Mouse (Mus musculus) limb, embryonic 11.5 days (tissue): Measurements from ENCODE around the gene Phospho1. TPM values are rescaled to one million over a fixed set of nuclear protein-coding genes. Genes with fewer than 3 reads are reported as not detected.

ENCODE experiments used
- ATAC-seq: fragments of 200-750 bp; cut with Nextera tagmentation; 2 replicates; pipeline ENCODE4 v1.8.0; 2017; ENCODE audit warnings: low read depth; ENCODE audit not compliant: insufficient number of reproducible peaks, low FRiP score, low TSS enrichment
- DNase-seq: peaks from one replicate; pipeline ENCODE4 v3.0.0-alpha.2; 2015; ENCODE audit warnings: low spot score
- H3K27ac ChIP-seq: fragments of 300-500 bp; sonication (generic); replicated peaks from 2 replicates; pipeline ENCODE4 v1.5.1; 2014; ENCODE audit warnings: low read depth, mild to moderate bottlenecking, low read length
- H3K27me3 ChIP-seq: fragments of 300-500 bp; sonication (generic); 2 replicates; pipeline ENCODE4 v1.6.1; 2014; ENCODE audit warnings: mild to moderate bottlenecking, low read length, mixed read lengths; ENCODE audit not compliant: control insufficient read depth, insufficient read depth
- H3K36me3 ChIP-seq: fragments of 300-500 bp; sonication (generic); 2 replicates; pipeline ENCODE4 v1.6.1; 2014; ENCODE audit warnings: mild to moderate bottlenecking, low read length, moderate library complexity, mixed read lengths; ENCODE audit not compliant: control insufficient read depth, insufficient read depth
- H3K4me1 ChIP-seq: fragments of 300-500 bp; sonication (generic); 2 replicates; pipeline ENCODE4 v1.6.1; 2014; ENCODE audit warnings: low read length, mixed read lengths; ENCODE audit not compliant: control insufficient read depth, insufficient read depth
- H3K4me2 ChIP-seq: fragments of 300-500 bp; sonication (generic); 2 replicates; pipeline ENCODE4 v1.6.1; 2014; ENCODE audit warnings: low read depth, mild to moderate bottlenecking, moderate library complexity; ENCODE audit not compliant: severe bottlenecking
- H3K4me3 ChIP-seq: fragments of 300-500 bp; sonication (generic); 2 replicates; pipeline ENCODE4 v1.5.1; 2014; ENCODE audit warnings: low read depth, low read length
- H3K9ac ChIP-seq: fragments of 300-500 bp; sonication (generic); 2 replicates; pipeline ENCODE4 v1.6.1; 2014; ENCODE audit warnings: mild to moderate bottlenecking, low read length
- H3K9me3 ChIP-seq: fragments of 300-500 bp; sonication (generic); 2 replicates; pipeline ENCODE4 v1.6.1; 2016; ENCODE audit warnings: low read length; ENCODE audit not compliant: control insufficient read depth
- WGBS: fragments of 180-500 bp; shearing (Covaris S2); extraction: QIAGEN DNeasy Blood & Tissue Kit; methylation state at CpG from one replicate; pipeline ENCODE4 v1.1.7; 2014; 5-methylcytosine and 5-hydroxymethylcytosine counted together
- polyA plus RNA-seq: library from polyadenylated mRNA; unstranded; fragments of >200 nt; fragmentation: Nextera tagmentation; extraction: Ambion mirVana; gene quantifications from 2 replicates; pipeline ENCODE4 v1.2.1, GENCODE M21; 2014

Phospho1 gene
- polyA plus RNA-seq, 1 experiment from 2014 or later: 0.60 TPM

DNA sequence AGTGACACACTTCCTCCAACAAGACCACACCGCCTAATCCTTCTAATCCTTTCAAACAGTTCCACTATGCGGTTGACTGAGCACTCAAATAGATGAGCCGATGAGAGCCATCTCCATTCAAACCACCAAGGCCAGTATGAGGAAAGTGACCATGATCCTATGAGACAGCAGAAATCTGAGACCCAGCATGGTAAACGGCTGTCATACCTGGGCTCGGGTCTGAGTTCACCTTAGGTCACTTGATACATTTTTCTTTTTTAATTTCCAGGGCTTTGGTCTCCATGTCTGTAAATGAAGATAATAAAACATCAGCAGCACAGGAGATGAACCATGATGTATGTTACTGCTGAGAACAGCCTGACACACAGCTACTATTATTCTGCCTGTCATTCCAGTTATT, 16.4 kb upstream of the Phospho1 start:
- Histone ChIP-seq H3K36me3 (no peaks in the 10 kb centered on the region), H3K4me3 (no peak overlapping the region), H3K27ac (no peak overlapping the region), H3K27me3 (no peaks in the 10 kb centered on the region), H3K9me3 (peaks cover 4% of the 10 kb centered on the region; the same call in 1 of the 2 replicates), H3K9ac (no peak overlapping the region), H3K4me1 (no peaks in the 10 kb centered on the region), H3K4me2 (no peak overlapping the region)
- no peak for DNase-seq
- 93% methylated on average over 5 of the region's 5 CpGs for WGBS
- no peak for ATAC-seq

DNA sequence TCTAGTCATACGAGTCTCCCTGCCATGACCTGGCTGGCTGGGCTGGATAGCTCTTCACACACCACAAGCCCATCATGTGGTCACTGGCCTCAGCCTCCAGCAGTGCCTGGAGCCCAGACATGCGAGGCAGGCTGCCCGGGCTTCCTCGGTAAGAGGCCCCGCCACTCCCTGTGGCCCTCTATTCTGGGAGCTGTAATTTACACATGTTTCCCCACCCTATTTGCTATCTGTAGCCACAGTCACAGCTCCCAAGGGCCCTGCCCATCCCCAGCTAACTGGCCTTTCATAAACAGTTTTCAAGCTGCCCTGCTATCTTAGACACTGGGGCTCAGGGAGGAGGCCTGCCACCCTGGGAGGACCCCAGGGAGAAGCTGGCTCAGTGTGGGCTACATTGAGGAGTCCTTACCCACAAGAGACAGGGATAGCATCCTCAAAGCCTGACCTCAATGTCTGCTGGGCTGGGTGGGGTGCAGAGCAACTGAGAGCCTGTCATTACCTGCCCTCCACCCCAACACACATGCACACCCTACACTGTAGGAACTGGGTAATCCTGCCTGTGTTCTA, 15.8 kb upstream of the Phospho1 start:
- no peak overlapping the region for H3K4me2 ChIP-seq
- no peak overlapping the region for H3K27ac ChIP-seq
- H3K36me3 ChIP-seq: no peaks in the 10 kb centered on the region
- no peak overlapping the region for H3K4me3 ChIP-seq
- no peak for ATAC-seq
- H3K9ac ChIP-seq: no peak overlapping the region
- no peak for DNase-seq
- peaks cover 4% of the 10 kb centered on the region; the same call in 1 of the 2 replicates for H3K9me3 ChIP-seq
- no peaks in the 10 kb centered on the region for H3K27me3 ChIP-seq
- WGBS: 81% methylated on average over 5 of the region's 5 CpGs
- no peaks in the 10 kb centered on the region for H3K4me1 ChIP-seq

DNA sequence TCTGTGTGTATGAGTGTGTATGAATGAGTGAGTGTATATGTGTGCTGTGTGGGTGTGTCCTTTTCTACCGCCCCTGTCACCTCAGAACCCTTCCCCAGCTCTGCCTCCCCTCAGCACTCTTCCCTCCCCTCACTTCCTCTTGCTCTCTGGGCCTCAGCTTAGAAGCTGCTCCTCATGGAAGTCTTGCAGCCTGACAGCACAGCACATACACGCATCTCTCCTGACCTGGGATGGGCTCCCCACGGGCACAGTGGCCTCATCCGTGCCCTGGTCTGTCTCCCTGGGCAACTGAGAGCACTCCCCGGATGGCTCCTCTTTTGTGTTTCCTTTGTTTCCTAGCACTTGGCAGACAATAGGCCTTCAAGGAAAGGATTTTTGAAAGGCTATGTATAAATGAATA, 14.7 kb upstream of the Phospho1 start:
- no peaks in the 10 kb centered on the region for H3K36me3 ChIP-seq
- ATAC-seq (no peak), DNase-seq (no peak)
- H3K4me3 ChIP-seq: no peak overlapping the region
- H3K27me3 ChIP-seq: no peaks in the 10 kb centered on the region
- H3K9ac ChIP-seq: no peak overlapping the region
- 46% methylated on average over 5 of the region's 5 CpGs for WGBS
- no peak overlapping the region for H3K4me2 ChIP-seq
- no peaks in the 10 kb centered on the region for H3K4me1 ChIP-seq
- no peak overlapping the region for H3K27ac ChIP-seq
- H3K9me3 ChIP-seq: peaks cover 4% of the 10 kb centered on the region; the same call in 1 of the 2 replicates

DNA sequence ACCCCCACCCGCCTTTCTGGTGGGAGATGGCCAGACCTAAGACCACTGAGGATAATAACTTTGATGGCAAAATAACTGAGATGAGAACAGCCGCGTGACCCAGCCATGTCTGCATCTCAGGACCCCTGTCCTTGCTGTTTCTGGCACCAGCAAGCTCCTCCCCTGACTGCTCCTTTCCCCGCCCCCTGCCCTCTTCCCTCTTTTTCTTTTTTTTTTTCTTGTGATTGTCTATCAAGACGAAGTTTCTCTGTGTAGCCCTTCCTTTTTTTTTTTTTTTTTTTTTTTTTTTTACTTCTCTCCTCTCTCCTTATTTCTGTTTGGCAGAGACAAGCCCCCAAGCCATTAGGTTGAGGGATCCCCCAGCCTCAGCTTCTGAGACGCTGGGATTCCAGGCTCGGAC, 13.5 kb upstream of the Phospho1 start:
- H3K27me3 ChIP-seq: no peaks in the 10 kb centered on the region
- no peak for DNase-seq
- no peaks in the 10 kb centered on the region for H3K36me3 ChIP-seq
- no peak overlapping the region for H3K27ac ChIP-seq
- no peak overlapping the region for H3K4me3 ChIP-seq
- no peak overlapping the region for H3K4me2 ChIP-seq
- H3K9me3 ChIP-seq: peaks cover 4% of the 10 kb centered on the region; the same call in 1 of the 2 replicates
- no peak overlapping the region for H3K9ac ChIP-seq
- no peak for ATAC-seq
- WGBS: 54% methylated on average over 7 of the region's 7 CpGs
- H3K4me1 ChIP-seq: no peaks in the 10 kb centered on the region

DNA sequence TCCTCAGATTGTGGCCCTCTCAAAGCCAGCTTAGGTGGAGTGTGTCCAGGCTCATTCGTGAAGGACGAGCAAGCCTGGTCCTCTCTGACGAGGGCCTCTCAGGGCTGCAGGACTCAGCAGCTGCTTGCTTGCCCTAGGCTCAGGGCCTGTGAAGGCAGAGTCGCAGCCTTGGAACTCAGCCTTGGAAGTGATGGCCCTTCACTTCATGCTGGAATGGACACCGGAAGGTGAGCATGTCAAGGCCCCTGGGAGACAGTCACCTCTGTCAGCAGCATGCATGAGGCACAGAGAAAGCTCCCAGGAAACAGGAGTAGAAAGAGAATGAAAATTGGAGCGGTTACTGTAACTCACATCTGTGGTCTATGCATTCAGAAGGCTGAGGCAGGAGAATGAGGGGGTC, 12.6 kb upstream of the Phospho1 start:
- Histone ChIP-seq H3K27ac (no peak overlapping the region), H3K4me2 (no peak overlapping the region), H3K9me3 (peaks cover 4% of the 10 kb centered on the region; the same call in 1 of the 2 replicates), H3K9ac (no peak overlapping the region), H3K27me3 (no peaks in the 10 kb centered on the region), H3K4me1 (no peaks in the 10 kb centered on the region), H3K4me3 (no peak overlapping the region), H3K36me3 (no peaks in the 10 kb centered on the region)
- 82% methylated on average over 6 of the region's 6 CpGs for WGBS
- DNase-seq (no peak), ATAC-seq (no peak)

DNA sequence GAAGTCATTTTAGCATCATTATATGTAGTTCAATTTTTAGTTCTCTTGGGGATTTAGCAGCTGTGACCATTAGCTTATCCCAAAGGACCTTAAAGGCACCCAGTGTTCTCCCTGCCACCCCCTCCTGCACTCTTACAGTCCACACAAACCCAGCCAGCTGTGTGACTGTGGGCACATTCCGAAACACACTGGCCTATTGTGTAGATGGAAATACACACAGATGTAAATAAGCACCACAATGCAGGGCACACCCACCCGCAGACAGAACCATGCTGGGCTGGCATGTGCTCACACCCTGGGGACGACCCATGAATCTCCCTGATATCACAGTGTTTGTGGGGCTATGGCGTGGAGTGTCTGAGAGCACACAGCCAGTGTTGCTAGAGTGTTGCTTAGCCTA, 12.1 kb upstream of the Phospho1 start:
- Histone ChIP-seq H3K27ac (no peak overlapping the region), H3K27me3 (no peaks in the 10 kb centered on the region), H3K9ac (no peak overlapping the region), H3K4me2 (no peak overlapping the region), H3K36me3 (no peaks in the 10 kb centered on the region), H3K4me1 (no peaks in the 10 kb centered on the region), H3K4me3 (no peak overlapping the region), H3K9me3 (peaks cover 4% of the 10 kb centered on the region; the same call in 1 of the 2 replicates)
- DNase-seq: no peak
- ATAC-seq: no peak
- 84% methylated on average over 4 of the region's 4 CpGs for WGBS

DNA sequence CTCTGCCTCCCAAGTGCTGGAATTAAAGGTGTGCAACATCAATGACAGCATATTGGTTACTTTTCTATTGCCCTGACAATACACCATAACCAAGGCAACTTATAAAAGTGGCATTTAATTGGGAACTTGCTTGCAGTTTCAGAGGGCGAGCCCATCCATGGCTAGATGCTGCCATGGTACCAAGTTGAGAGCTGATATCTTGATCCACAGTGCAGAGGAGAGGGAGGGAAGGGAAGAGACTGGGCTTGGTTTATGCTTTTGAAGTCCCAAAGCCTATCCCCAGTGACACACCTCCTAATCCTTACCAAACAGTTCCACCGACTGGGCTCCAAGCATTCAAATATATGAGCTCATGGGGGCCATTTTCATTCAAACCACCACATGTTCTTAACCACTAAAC, 10.2 kb upstream of the Phospho1 start:
- Histone ChIP-seq H3K27me3 (no peaks in the 10 kb centered on the region), H3K9ac (no peak overlapping the region), H3K36me3 (no peaks in the 10 kb centered on the region), H3K9me3 (no peaks in the 10 kb centered on the region), H3K4me3 (no peak overlapping the region), H3K4me1 (no peaks in the 10 kb centered on the region), H3K27ac (no peak overlapping the region), H3K4me2 (no peak overlapping the region)
- 88% methylated on average over 2 of the region's 2 CpGs for WGBS
- DNase-seq: no peak
- ATAC-seq: no peak

DNA sequence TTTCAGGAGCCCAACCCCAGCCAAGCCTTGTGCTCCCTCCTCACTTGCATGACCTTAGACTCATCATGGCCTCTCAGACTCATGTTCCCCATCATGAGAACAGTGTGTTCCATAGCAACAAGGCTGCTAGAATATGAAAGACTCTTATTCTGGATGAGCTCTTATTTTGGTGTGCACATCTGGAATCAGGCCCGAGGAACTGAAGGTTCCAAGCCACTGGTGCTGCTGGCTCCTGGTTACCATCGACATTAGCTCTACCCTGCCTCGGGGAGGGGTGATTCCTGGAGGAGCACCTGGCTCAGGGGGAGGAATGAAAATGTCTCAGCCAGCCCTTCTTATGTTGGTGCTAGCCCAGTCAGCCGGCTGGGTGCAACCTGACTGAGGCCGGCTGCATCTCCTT, 9.4 kb upstream of the Phospho1 start:
- 67% methylated on average over 5 of the region's 5 CpGs for WGBS

DNA sequence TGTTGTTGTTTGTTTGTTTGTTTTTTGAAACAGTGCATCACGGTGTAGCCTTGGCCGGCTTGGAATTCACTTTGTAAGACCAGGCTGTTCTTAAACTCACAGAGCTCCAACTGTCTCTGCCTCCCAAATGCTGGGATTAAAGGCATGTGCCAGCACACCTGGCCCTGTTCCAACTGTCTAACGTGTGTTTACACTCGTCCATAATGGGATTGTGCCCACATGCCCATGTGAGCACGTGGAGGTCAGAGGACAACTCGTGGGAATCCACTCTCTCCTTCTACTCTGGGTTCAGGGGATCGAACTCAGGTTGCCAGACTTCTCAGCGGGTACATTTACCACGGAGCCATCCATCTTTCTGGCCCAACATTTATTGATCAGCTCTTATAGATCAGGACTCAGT, 8.9 kb upstream of the Phospho1 start:
- DNase-seq (no peak), ATAC-seq (no peak)
- Histone ChIP-seq H3K9me3 (no peaks in the 10 kb centered on the region), H3K36me3 (no peaks in the 10 kb centered on the region), H3K9ac (no peak overlapping the region), H3K27ac (no peak overlapping the region), H3K27me3 (no peaks in the 10 kb centered on the region), H3K4me2 (no peak overlapping the region), H3K4me3 (no peak overlapping the region), H3K4me1 (no peaks in the 10 kb centered on the region)
- WGBS: 80% methylated on average over 9 of the region's 9 CpGs

More for the DNA sequence above, 9.4 kb upstream of the Phospho1 start:
- Histone ChIP-seq H3K4me1 (no peaks in the 10 kb centered on the region), H3K4me3 (no peak overlapping the region), H3K9me3 (no peaks in the 10 kb centered on the region), H3K36me3 (no peaks in the 10 kb centered on the region), H3K9ac (no peak overlapping the region), H3K27me3 (no peaks in the 10 kb centered on the region), H3K27ac (no peak overlapping the region), H3K4me2 (no peak overlapping the region)
- DNase-seq: no peak
- no peak for ATAC-seq
